Mouse (Mus musculus) cerebellum, adult 2 months (tissue): Measurements from ENCODE around the gene Olfr332. TPM values are rescaled to one million over a fixed set of nuclear protein-coding genes. Genes with fewer than 3 reads are reported as not detected.

Experiments
- DNase-seq, 2 experiments: peaks; one replicate each; pipeline ENCODE4 v3.0.0; 2021
- H3K27ac ChIP-seq: fragments of 200-500 bp; 2 replicates; pipeline ENCODE4 v1.5.1; 2012; ENCODE audit warnings: low read length, control low read depth, inconsistent platforms; ENCODE audit not compliant: insufficient read depth
- H3K27me3 ChIP-seq: fragments of 200-500 bp; 2 replicates; pipeline ENCODE4 v1.6.1; 2012; ENCODE audit warnings: inconsistent platforms, mild to moderate bottlenecking, low read length, moderate library complexity; ENCODE audit not compliant: control insufficient read depth, insufficient read depth
- H3K4me1 ChIP-seq: fragments of 200-500 bp; 2 replicates; pipeline ENCODE4 v1.6.1; 2011; ENCODE audit warnings: low read length; ENCODE audit not compliant: control insufficient read depth, insufficient read depth
- H3K4me3 ChIP-seq: fragments of 200-500 bp; replicated peaks from 2 replicates; pipeline ENCODE3; 2011; ENCODE audit warnings: mild to moderate bottlenecking, low read depth, low read length, control low read depth; ENCODE audit not compliant: insufficient read depth
- CTCF ChIP-seq: fragments of 200-500 bp; IDR thresholded peaks from 2 replicates; pipeline ENCODE4 v1.5.1; 2011; ENCODE audit warnings: low read depth, mild to moderate bottlenecking, control low read depth, low read length, moderate library complexity, borderline replicate concordance; ENCODE audit not compliant: insufficient read depth
- POLR2A ChIP-seq: fragments of 200-500 bp; IDR thresholded peaks from 2 replicates; pipeline ENCODE4 v1.6.1; 2011; ENCODE audit warnings: low read length, control low read depth, borderline replicate concordance; ENCODE audit not compliant: insufficient read depth
- WGBS: fragments of 180-500 bp; shearing (Covaris S2); methylation state at CpG from one replicate; pipeline ENCODE4 v1.1.7; 2018; 5-methylcytosine and 5-hydroxymethylcytosine counted together
- polyA plus RNA-seq: library from polyadenylated mRNA; depleted of rRNA; stranded (reverse); fragments of >200 nt; gene quantifications from 2 replicates; pipeline ENCODE4 v1.2.3, GENCODE M21; 2012; rRNA removed

The Olfr332 gene
- polyA plus RNA-seq, 1 experiment = not detected

DNA sequence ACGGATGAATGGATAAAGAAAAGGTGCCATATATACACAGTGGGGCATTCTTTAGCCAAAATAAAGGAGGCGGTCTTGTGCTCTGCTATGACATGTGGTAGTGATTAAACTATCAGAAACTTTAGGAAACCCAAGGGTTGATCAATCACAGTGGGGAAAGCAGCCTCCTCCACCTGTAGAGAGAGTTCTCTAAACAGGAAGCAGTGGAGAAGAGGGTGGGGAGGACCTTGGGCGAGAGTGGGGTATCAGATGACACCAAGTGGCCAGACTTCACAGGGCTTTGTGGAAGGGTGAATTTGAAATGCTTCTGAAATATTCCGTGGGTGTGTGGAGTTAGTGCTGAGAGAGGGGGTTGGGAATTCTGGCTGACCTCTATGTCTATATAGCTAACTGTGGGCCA lies 38.8 kb downstream of the Olfr332 start:
- 74% methylated on average over 4 of the region's 4 CpGs for WGBS

DNA sequence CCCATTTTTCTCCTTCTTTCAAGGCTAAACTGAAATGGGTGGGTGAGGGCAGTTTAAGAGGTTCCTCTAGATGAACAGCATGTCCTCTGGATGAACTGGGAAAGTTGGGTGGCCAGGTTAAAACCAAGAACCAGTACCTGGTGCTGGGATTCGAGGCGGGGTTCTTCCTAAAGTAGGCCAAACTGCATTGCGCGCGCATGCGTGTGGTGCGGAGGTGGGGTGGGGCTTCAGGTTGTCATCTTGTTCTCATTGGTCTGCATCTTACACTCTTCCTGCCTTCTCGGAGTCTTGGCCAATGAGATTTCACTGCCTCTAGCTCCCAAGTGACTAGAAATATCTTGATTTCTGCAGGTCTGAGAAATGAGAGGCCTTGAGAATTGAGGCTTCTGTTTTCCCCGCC lies 39.6 kb downstream of the Olfr332 start, which contains the start of gene Lypd9:
Gene Lypd9, minus strand, starts transcription at position 165 of the 400 bp plus-strand sequence.
- no peak within 1 kb of the TSS for H3K27ac ChIP-seq
- DNase-seq = no peak
- H3K27me3 ChIP-seq = no peaks in the 10 kb centered on the region; the same call in 1 of the 2 replicates
- 97% methylated on average over 9 of the region's 9 CpGs for WGBS
- TF ChIP-seq CTCF = no peak
- no peak for TF ChIP-seq POLR2A
- no peak within 1 kb of the TSS for H3K4me3 ChIP-seq
- H3K4me1 ChIP-seq = no peaks in the 10 kb centered on the region

More for the DNA sequence above, 38.8 kb downstream of the Olfr332 start:
- Histone ChIP-seq H3K4me3 (no peak overlapping the region), H3K27me3 (no peaks in the 10 kb centered on the region; the same call in 1 of the 2 replicates), H3K27ac (no peak overlapping the region), H3K4me1 (no peaks in the 10 kb centered on the region)
- DNase-seq = no peak
- TF ChIP-seq CTCF (no peak), POLR2A (no peak)

Other genes with a start within 250 kb of the Olfr332 start
- gene 4930438A08Rik, start 217.8 kb downstream of the Olfr332 start, polyA plus RNA-seq = 0.06 TPM in 1 of 2 replicates, not detected in the other
- 74.5 and 81.1 TPM in 2 replicates for gene Zfp692, start 185.5 kb downstream of the Olfr332 start, polyA plus RNA-seq
- gene Zfp672, start 162.2 kb downstream of the Olfr332 start, polyA plus RNA-seq = 45.5 and 45.9 TPM in 2 replicates
- gene Sh3bp5l, start 161.8 kb downstream of the Olfr332 start, polyA plus RNA-seq = 63.3 and 64.5 TPM in 2 replicates
- 0.08 and 0.10 TPM in 2 replicates for gene Lypd8, start 113.5 kb downstream of the Olfr332 start, polyA plus RNA-seq
- gene 1810065E05Rik, start 71.4 kb downstream of the Olfr332 start, polyA plus RNA-seq = not detected in 2 replicates
- not detected in 2 replicates for gene Gm12253, start 60.0 kb downstream of the Olfr332 start, polyA plus RNA-seq
- not detected in 2 replicates for gene Lypd9, start 39.6 kb downstream of the Olfr332 start, polyA plus RNA-seq
- gene Olfr30, start 30.3 kb downstream of the Olfr332 start, polyA plus RNA-seq = not detected in 2 replicates
- gene Olfr331, start 10.0 kb upstream of the Olfr332 start, polyA plus RNA-seq = not detected in 2 replicates
- not detected in 2 replicates for gene Olfr330, start 42.3 kb upstream of the Olfr332 start, polyA plus RNA-seq
- not detected in 2 replicates for gene Olfr329-ps, start 53.9 kb upstream of the Olfr332 start, polyA plus RNA-seq
- gene Olfr328, start 63.1 kb upstream of the Olfr332 start, polyA plus RNA-seq = 0.07 and 0.11 TPM in 2 replicates
- 0.08 TPM in 1 of 2 replicates, not detected in the other for gene Olfr224, start 78.0 kb upstream of the Olfr332 start, polyA plus RNA-seq
- not detected in 2 replicates for gene Olfr325, start 85.2 kb upstream of the Olfr332 start, polyA plus RNA-seq
- not detected in 2 replicates for gene Olfr324, start 102.6 kb upstream of the Olfr332 start, polyA plus RNA-seq
- not detected in 2 replicates for gene 2210407C18Rik, start 123.5 kb upstream of the Olfr332 start, polyA plus RNA-seq
- gene Olfr323, start 137.9 kb upstream of the Olfr332 start, polyA plus RNA-seq = not detected in 2 replicates
- gene Trim58, start 147.9 kb upstream of the Olfr332 start, polyA plus RNA-seq = 0.28 and 0.29 TPM in 2 replicates
- not detected in 2 replicates for gene Olfr322, start 166.2 kb upstream of the Olfr332 start, polyA plus RNA-seq
- not detected in 2 replicates for gene Olfr320, start 188.5 kb upstream of the Olfr332 start, polyA plus RNA-seq
- gene Olfr319, start 206.6 kb upstream of the Olfr332 start, polyA plus RNA-seq = not detected in 2 replicates
- gene Olfr318, start 231.5 kb upstream of the Olfr332 start, polyA plus RNA-seq = not detected in 2 replicates
- gene Olfr317, start 246.7 kb upstream of the Olfr332 start, polyA plus RNA-seq = 0.03 TPM in 1 of 2 replicates, not detected in the other